Mouse (Mus musculus): Measurements from ENCODE around the gene Akap6. TPM values are rescaled to one million over a fixed set of nuclear protein-coding genes. Genes with fewer than 3 reads are reported as not detected.

Gene Akap6
- polyA plus RNA-seq, 1 experiment from 2014 or later, result 15.3 TPM

GRCm38 (mm10) chr12:52896785-52897184, 197.6 kb downstream of the Akap6 start:
- no peak overlapping the region for H3K4me3 ChIP-seq
- H3K27ac ChIP-seq, result no peak overlapping the region
- H3K9ac ChIP-seq, result no peak overlapping the region
- H3K4me1 ChIP-seq, result peaks cover 2% of the 10 kb centered on the region; the same call in 1 of the 2 replicates
- no peaks in the 10 kb centered on the region for H3K9me3 ChIP-seq (replicated peaks)
- WGBS, result 36% methylated on average over 3 of the region's 3 CpGs
- no peak overlapping the region for H3K4me2 ChIP-seq
- ATAC-seq, result no peak
- no peaks in the 10 kb centered on the region for H3K36me3 ChIP-seq (ENCODE audit: poor library complexity, severe bottlenecking)
- H3K27me3 ChIP-seq, result no peaks in the 10 kb centered on the region

GRCm38 (mm10) chr12:52898130-52898529, 198.9 kb downstream of the Akap6 start:
- H3K4me1 ChIP-seq, result peaks cover 2% of the 10 kb centered on the region; the same call in 1 of the 2 replicates
- no peak overlapping the region for H3K27ac ChIP-seq
- no peaks in the 10 kb centered on the region for H3K9me3 ChIP-seq (replicated peaks)
- WGBS, result 90% methylated on average over 10 of the region's 10 CpGs
- no peak overlapping the region for H3K9ac ChIP-seq
- no peaks in the 10 kb centered on the region for H3K27me3 ChIP-seq
- H3K4me3 ChIP-seq, result no peak overlapping the region
- no peak overlapping the region for H3K4me2 ChIP-seq
- no peaks in the 10 kb centered on the region for H3K36me3 ChIP-seq (ENCODE audit: poor library complexity, severe bottlenecking)
- no peak for ATAC-seq

GRCm38 (mm10) chr12:52904046-52904445, 204.9 kb downstream of the Akap6 start:
- Histone ChIP-seq H3K27me3 (no peaks in the 10 kb centered on the region), H3K9me3 (replicated peaks) (no peaks in the 10 kb centered on the region), H3K36me3 (ENCODE audit: poor library complexity, severe bottlenecking) (no peaks in the 10 kb centered on the region), H3K9ac (no peak overlapping the region), H3K4me2 (no peak overlapping the region), H3K4me1 (peaks cover 10% of the 10 kb centered on the region; the same call in 1 of the 2 replicates), H3K27ac (no peak overlapping the region), H3K4me3 (no peak overlapping the region)
- no peak for ATAC-seq
- 93% methylated on average over 5 of the region's 5 CpGs for WGBS

- Histone ChIP-seq H3K36me3 (ENCODE audit: poor library complexity, severe bottlenecking) (0 out of 2 replicates have a peak, but pooled peaks cover 3% of the 10 kb centered on the region), H3K9ac (no peak overlapping the region), H3K27me3 (no peaks in the 10 kb centered on the region), H3K4me1 (peaks cover 10% of the 10 kb centered on the region; the same call in 1 of the 2 replicates), H3K4me3 (no peak overlapping the region), H3K27ac (no peak overlapping the region), H3K9me3 (replicated peaks) (no peaks in the 10 kb centered on the region), H3K4me2 (no peak overlapping the region)
- WGBS, result 58% methylated on average over 13 of the region's 13 CpGs
- no peak for ATAC-seq
Observed at GRCm38 (mm10) chr12:52908448-52909066, 209.4 kb downstream of the Akap6 start.

GRCm38 (mm10) chr12:52910345-52910744, 211.2 kb downstream of the Akap6 start:
- ATAC-seq, result no peak
- peaks cover 7% of the 10 kb centered on the region; the same call in 1 of the 2 replicates for H3K4me1 ChIP-seq
- 85% methylated on average over 13 of the region's 13 CpGs for WGBS

GRCm38 (mm10) chr12:52910819-52911218, 211.6 kb downstream of the Akap6 start:
- ATAC-seq, result 0 out of 2 replicates have a peak, but pooled peaks have one; percentile 45
- H3K9ac ChIP-seq, result no peak overlapping the region
- no peak overlapping the region for H3K4me3 ChIP-seq
- WGBS, result 22% methylated on average over 8 of the region's 8 CpGs
- H3K4me2 ChIP-seq, result no peak overlapping the region
- H3K27ac ChIP-seq, result no peak overlapping the region
- no peaks in the 10 kb centered on the region for H3K27me3 ChIP-seq
- H3K36me3 ChIP-seq (ENCODE audit: poor library complexity, severe bottlenecking), result 0 out of 2 replicates have a peak, but pooled peaks cover 3% of the 10 kb centered on the region
- no peaks in the 10 kb centered on the region for H3K9me3 ChIP-seq (replicated peaks)
- peaks cover 2% of the 10 kb centered on the region; the same call in 1 of the 2 replicates for H3K4me1 ChIP-seq

More at GRCm38 (mm10) chr12:52910345-52910744, 211.2 kb downstream of the Akap6 start:
- Histone ChIP-seq H3K27ac (no peak overlapping the region), H3K4me2 (no peak overlapping the region), H3K4me3 (no peak overlapping the region), H3K9ac (no peak overlapping the region), H3K36me3 (ENCODE audit: poor library complexity, severe bottlenecking) (0 out of 2 replicates have a peak, but pooled peaks cover 3% of the 10 kb centered on the region), H3K9me3 (replicated peaks) (no peaks in the 10 kb centered on the region), H3K27me3 (no peaks in the 10 kb centered on the region)

- Histone ChIP-seq H3K27me3 (no peaks in the 10 kb centered on the region), H3K36me3 (ENCODE audit: poor library complexity, severe bottlenecking) (no peaks in the 10 kb centered on the region), H3K9me3 (replicated peaks) (no peaks in the 10 kb centered on the region), H3K4me1 (peaks cover 4% of the 10 kb centered on the region; the same call in 1 of the 2 replicates), H3K27ac (no peak overlapping the region), H3K4me2 (no peak overlapping the region), H3K9ac (no peak overlapping the region), H3K4me3 (no peak overlapping the region)
- WGBS, result 19% methylated on average over 11 of the region's 11 CpGs
- no peak for ATAC-seq
Observed at GRCm38 (mm10) chr12:52918939-52919338, 219.8 kb downstream of the Akap6 start.

- WGBS, result 91% methylated on average over 6 of the region's 6 CpGs
- H3K27me3 ChIP-seq, result no peaks in the 10 kb centered on the region
- H3K36me3 ChIP-seq (ENCODE audit: poor library complexity, severe bottlenecking), result no peaks in the 10 kb centered on the region
- peaks cover 4% of the 10 kb centered on the region; the same call in 1 of the 2 replicates for H3K4me1 ChIP-seq
- no peak for ATAC-seq
- H3K27ac ChIP-seq, result no peak overlapping the region
- H3K9me3 ChIP-seq (replicated peaks), result no peaks in the 10 kb centered on the region
- no peak overlapping the region for H3K4me2 ChIP-seq
- no peak overlapping the region for H3K9ac ChIP-seq
- no peak overlapping the region for H3K4me3 ChIP-seq
Observed at GRCm38 (mm10) chr12:52922510-52922909, 223.3 kb downstream of the Akap6 start.

- ATAC-seq, result no peak
- 89% methylated on average over 4 of the region's 4 CpGs for WGBS
Observed at GRCm38 (mm10) chr12:52925448-52925847, 226.3 kb downstream of the Akap6 start.

GRCm38 (mm10) chr12:52933832-52934231, 234.6 kb downstream of the Akap6 start:
- WGBS, result 69% methylated on average over 6 of the region's 13 CpGs
- Histone ChIP-seq H3K27me3 (no peaks in the 10 kb centered on the region), H3K27ac (no peak overlapping the region), H3K9ac (no peak overlapping the region), H3K4me2 (no peak overlapping the region), H3K9me3 (replicated peaks) (no peaks in the 10 kb centered on the region), H3K36me3 (ENCODE audit: poor library complexity, severe bottlenecking) (no peaks in the 10 kb centered on the region), H3K4me3 (no peak overlapping the region), H3K4me1 (peaks cover 13% of the 10 kb centered on the region)
- no peak for ATAC-seq

More at GRCm38 (mm10) chr12:52925448-52925847, 226.3 kb downstream of the Akap6 start:
- H3K27ac ChIP-seq, result no peak overlapping the region
- no peaks in the 10 kb centered on the region for H3K9me3 ChIP-seq (replicated peaks)
- H3K9ac ChIP-seq, result no peak overlapping the region
- H3K4me2 ChIP-seq, result no peak overlapping the region
- no peaks in the 10 kb centered on the region for H3K36me3 ChIP-seq (ENCODE audit: poor library complexity, severe bottlenecking)
- no peaks in the 10 kb centered on the region for H3K4me1 ChIP-seq
- H3K4me3 ChIP-seq, result no peak overlapping the region
- no peaks in the 10 kb centered on the region for H3K27me3 ChIP-seq

- no peak for ATAC-seq
- Histone ChIP-seq H3K27ac (no peak overlapping the region), H3K4me3 (no peak overlapping the region), H3K36me3 (ENCODE audit: poor library complexity, severe bottlenecking) (no peaks in the 10 kb centered on the region), H3K27me3 (no peaks in the 10 kb centered on the region), H3K4me2 (no peak overlapping the region), H3K9ac (no peak overlapping the region), H3K4me1 (peaks cover 14% of the 10 kb centered on the region), H3K9me3 (replicated peaks) (no peaks in the 10 kb centered on the region)
- WGBS, result 94% methylated on average over 3 of the region's 3 CpGs
Observed at GRCm38 (mm10) chr12:52934989-52935388, 235.8 kb downstream of the Akap6 start.

GRCm38 (mm10) chr12:52938786-52939185, 239.6 kb downstream of the Akap6 start:
- 48% methylated on average over 5 of the region's 5 CpGs for WGBS

More at GRCm38 (mm10) chr12:52938786-52939185, 239.6 kb downstream of the Akap6 start:
- Histone ChIP-seq H3K27me3 (no peaks in the 10 kb centered on the region), H3K4me1 (peaks cover 14% of the 10 kb centered on the region), H3K9ac (no peak overlapping the region), H3K27ac (no peak overlapping the region), H3K9me3 (replicated peaks) (no peaks in the 10 kb centered on the region), H3K4me3 (no peak overlapping the region), H3K4me2 (no peak overlapping the region), H3K36me3 (ENCODE audit: poor library complexity, severe bottlenecking) (no peaks in the 10 kb centered on the region)
- 0 out of 2 replicates have a peak, but pooled peaks have one; percentile 38 for ATAC-seq

Measured in forebrain, embryonic 13.5 days (tissue).